Mouse (Mus musculus): ENCODE results near the gene Syne4. TPM values are rescaled to one million over a fixed set of nuclear protein-coding genes. Genes with fewer than 3 reads are reported as not detected.
A peak's percentile ranks its signal among the peaks of the same experiment; 100 is the strongest.

The Syne4 gene
- polyA plus RNA-seq, 1 experiment from 2014 or later = 11.9 TPM

- Histone ChIP-seq H3K36me3 (replicated peaks; ENCODE audit: control insufficient read depth, insufficient read depth) (no peaks in the 10 kb centered on the region), H3K4me1 (replicated peaks; ENCODE audit: control insufficient read depth, insufficient read depth, low read length) (no peaks in the 10 kb centered on the region), H3K27me3 (ENCODE audit: control insufficient read depth, insufficient read depth, low read length) (no peaks in the 10 kb centered on the region), H3K9me3 (ENCODE audit: control insufficient read depth, low read length) (no peaks in the 10 kb centered on the region), H3K9ac (peak within 1 kb of the TSS; percentile 60), H3K27ac (peak within 1 kb of the TSS; percentile 97), H3K4me2 (replicated peaks) (peak within 1 kb of the TSS; percentile 91), H3K4me3 (replicated peaks; ENCODE audit: low read length) (peak within 1 kb of the TSS; percentile 61)
- ATAC-seq (ENCODE audit: low FRiP score) (peak; percentile 95), DNase-seq (ENCODE audit: low spot score) (peak; percentile 94)
- WGBS = under 1% methylated on average over 42 of the region's 49 CpGs
Measured at GRCm38 (mm10) chr7:30279951-30280669, 34.5 kb upstream of the Syne4 start, which contains the start of the genes Thap8 and Wdr62. TSS of gene Thap8 (plus strand) at chr7:30280094. TSS of gene Wdr62 (minus strand) at chr7:30280419.

GRCm38 (mm10) chr7:30280670-30281138 is 33.9 kb upstream of the Syne4 start:
- no peaks in the 10 kb centered on the region for H3K4me1 ChIP-seq (replicated peaks; ENCODE audit: control insufficient read depth, insufficient read depth, low read length)
- H3K4me2 ChIP-seq (replicated peaks) = peak overlapping the region; percentile 91
- no peaks in the 10 kb centered on the region for H3K27me3 ChIP-seq (ENCODE audit: control insufficient read depth, insufficient read depth, low read length)
- no peaks in the 10 kb centered on the region for H3K9me3 ChIP-seq (ENCODE audit: control insufficient read depth, low read length)
- peak overlapping the region; percentile 97 for H3K27ac ChIP-seq
- whole genome bisulfite sequencing = under 1% methylated on average over 20 of the region's 20 CpGs
- peak; percentile 86 for ATAC-seq (ENCODE audit: low FRiP score)
- H3K9ac ChIP-seq = peak overlapping the region; percentile 60
- H3K36me3 ChIP-seq (replicated peaks; ENCODE audit: control insufficient read depth, insufficient read depth) = no peaks in the 10 kb centered on the region
- DNase-seq (ENCODE audit: low spot score) = peak; percentile 90
- H3K4me3 ChIP-seq (replicated peaks; ENCODE audit: low read length) = peak overlapping the region; percentile 61

GRCm38 (mm10) chr7:30281522-30281921 is 33.1 kb upstream of the Syne4 start:
- no peak overlapping the region for H3K27ac ChIP-seq
- ATAC-seq (ENCODE audit: low FRiP score) (no peak), DNase-seq (ENCODE audit: low spot score) (no peak)
- H3K27me3 ChIP-seq (ENCODE audit: control insufficient read depth, insufficient read depth, low read length) = no peaks in the 10 kb centered on the region
- 81% methylated on average over 4 of the region's 4 CpGs for WGBS
- no peak overlapping the region for H3K9ac ChIP-seq
- H3K4me2 ChIP-seq (replicated peaks) = peak overlapping the region; percentile 91; the same call in 1 of the 2 replicates
- no peaks in the 10 kb centered on the region for H3K4me1 ChIP-seq (replicated peaks; ENCODE audit: control insufficient read depth, insufficient read depth, low read length)
- H3K9me3 ChIP-seq (ENCODE audit: control insufficient read depth, low read length) = no peaks in the 10 kb centered on the region
- no peaks in the 10 kb centered on the region for H3K36me3 ChIP-seq (replicated peaks; ENCODE audit: control insufficient read depth, insufficient read depth)
- H3K4me3 ChIP-seq (replicated peaks; ENCODE audit: low read length) = no peak overlapping the region

- no peak for DNase-seq (ENCODE audit: low spot score)
- Histone ChIP-seq H3K36me3 (replicated peaks; ENCODE audit: control insufficient read depth, insufficient read depth) (no peaks in the 10 kb centered on the region), H3K27ac (no peak overlapping the region), H3K9me3 (ENCODE audit: control insufficient read depth, low read length) (no peaks in the 10 kb centered on the region), H3K4me1 (replicated peaks; ENCODE audit: control insufficient read depth, insufficient read depth, low read length) (no peaks in the 10 kb centered on the region), H3K4me3 (replicated peaks; ENCODE audit: low read length) (no peak overlapping the region), H3K4me2 (replicated peaks) (no peak overlapping the region), H3K9ac (no peak overlapping the region), H3K27me3 (ENCODE audit: control insufficient read depth, insufficient read depth, low read length) (no peaks in the 10 kb centered on the region)
- 87% methylated on average over 7 of the region's 7 CpGs for WGBS
- no peak for ATAC-seq (ENCODE audit: low FRiP score)
Measured at GRCm38 (mm10) chr7:30282740-30283139, 31.9 kb upstream of the Syne4 start.

GRCm38 (mm10) chr7:30286701-30287410 is 27.8 kb upstream of the Syne4 start:
- Histone ChIP-seq H3K9ac (no peak overlapping the region), H3K4me3 (replicated peaks; ENCODE audit: low read length) (no peak overlapping the region), H3K4me2 (replicated peaks) (no peak overlapping the region), H3K36me3 (replicated peaks; ENCODE audit: control insufficient read depth, insufficient read depth) (no peaks in the 10 kb centered on the region), H3K27me3 (ENCODE audit: control insufficient read depth, insufficient read depth, low read length) (no peaks in the 10 kb centered on the region), H3K4me1 (replicated peaks; ENCODE audit: control insufficient read depth, insufficient read depth, low read length) (0 out of 2 replicates have a peak, but pooled peaks cover 5% of the 10 kb centered on the region), H3K27ac (no peak overlapping the region), H3K9me3 (ENCODE audit: control insufficient read depth, low read length) (no peaks in the 10 kb centered on the region)
- DNase-seq (ENCODE audit: low spot score) (no peak), ATAC-seq (ENCODE audit: low FRiP score) (no peak)
- 52% methylated on average over 8 of the region's 8 CpGs for WGBS

- no peak overlapping the region for H3K9ac ChIP-seq
- DNase-seq (ENCODE audit: low spot score) (no peak), ATAC-seq (ENCODE audit: low FRiP score) (no peak)
- peaks cover 14% of the 10 kb centered on the region for H3K4me1 ChIP-seq (replicated peaks; ENCODE audit: control insufficient read depth, insufficient read depth, low read length)
- WGBS = 73% methylated on average over 6 of the region's 6 CpGs
- no peak overlapping the region for H3K27ac ChIP-seq
- no peaks in the 10 kb centered on the region for H3K9me3 ChIP-seq (ENCODE audit: control insufficient read depth, low read length)
- H3K4me2 ChIP-seq (replicated peaks) = no peak overlapping the region
- H3K36me3 ChIP-seq (replicated peaks; ENCODE audit: control insufficient read depth, insufficient read depth) = no peaks in the 10 kb centered on the region
- no peaks in the 10 kb centered on the region for H3K27me3 ChIP-seq (ENCODE audit: control insufficient read depth, insufficient read depth, low read length)
- no peak overlapping the region for H3K4me3 ChIP-seq (replicated peaks; ENCODE audit: low read length)
Measured at GRCm38 (mm10) chr7:30288046-30288445, 26.6 kb upstream of the Syne4 start.

GRCm38 (mm10) chr7:30289071-30289713 is 25.4 kb upstream of the Syne4 start:
- peaks cover 23% of the 10 kb centered on the region for H3K4me1 ChIP-seq (replicated peaks; ENCODE audit: control insufficient read depth, insufficient read depth, low read length)
- no peak overlapping the region for H3K27ac ChIP-seq
- DNase-seq (ENCODE audit: low spot score) = no peak
- H3K36me3 ChIP-seq (replicated peaks; ENCODE audit: control insufficient read depth, insufficient read depth) = peaks cover 2% of the 10 kb centered on the region; the same call in 1 of the 2 replicates
- no peaks in the 10 kb centered on the region for H3K27me3 ChIP-seq (ENCODE audit: control insufficient read depth, insufficient read depth, low read length)
- H3K4me3 ChIP-seq (replicated peaks; ENCODE audit: low read length) = no peak overlapping the region
- ATAC-seq (ENCODE audit: low FRiP score) = no peak
- H3K9ac ChIP-seq = no peak overlapping the region
- H3K4me2 ChIP-seq (replicated peaks) = no peak overlapping the region
- no peaks in the 10 kb centered on the region for H3K9me3 ChIP-seq (ENCODE audit: control insufficient read depth, low read length)
- 76% methylated on average over 7 of the region's 7 CpGs for WGBS

- H3K4me3 ChIP-seq (replicated peaks; ENCODE audit: low read length) = no peak overlapping the region
- whole genome bisulfite sequencing = 52% methylated on average over 10 of the region's 10 CpGs
- no peaks in the 10 kb centered on the region for H3K9me3 ChIP-seq (ENCODE audit: control insufficient read depth, low read length)
- no peak overlapping the region for H3K4me2 ChIP-seq (replicated peaks)
- peaks cover 25% of the 10 kb centered on the region for H3K4me1 ChIP-seq (replicated peaks; ENCODE audit: control insufficient read depth, insufficient read depth, low read length)
- H3K9ac ChIP-seq = no peak overlapping the region
- no peaks in the 10 kb centered on the region for H3K27me3 ChIP-seq (ENCODE audit: control insufficient read depth, insufficient read depth, low read length)
- 0 out of 2 replicates have a peak, but pooled peaks have one; percentile 28 for ATAC-seq (ENCODE audit: low FRiP score)
- peaks cover 9% of the 10 kb centered on the region for H3K36me3 ChIP-seq (replicated peaks; ENCODE audit: control insufficient read depth, insufficient read depth)
- no peak overlapping the region for H3K27ac ChIP-seq
- no peak for DNase-seq (ENCODE audit: low spot score)
Measured at GRCm38 (mm10) chr7:30289714-30290399, 24.8 kb upstream of the Syne4 start.

Data from hindbrain, embryonic 14.5 days (tissue).